Comparison of ENCODE assay signal across 8 mouse cellular contexts in genomic region chr19:46056947-46057607, GRCm38 (mm10). TPM values are rescaled to one million over a fixed set of nuclear protein-coding genes. Genes with fewer than 3 reads are reported as not detected.
DNase-seq lines count a peak whose midpoint lies in the region; ATAC-seq and TF ChIP-seq lines count a peak whose summit lies in the region.

No protein-coding gene starts in this region.

- 1% methylated on average over 39 of the region's 42 CpGs for WGBS in forebrain, embryonic 10.5 days
- under 1% methylated on average over 32 of the region's 42 CpGs for WGBS in lung, embryonic 15.5 days

- ATAC-seq in lung, embryonic 15.5 days (ENCODE audit: borderline replicate concordance, extremely low read depth, low FRiP score, low TSS enrichment), result peak; percentile 82

- peaks cover 29% of the 10 kb centered on the region for H3K4me1 ChIP-seq in forebrain, embryonic 10.5 days
- peaks cover 13% of the 10 kb centered on the region for H3K4me1 ChIP-seq in lung, embryonic 15.5 days

- peak; percentile 40; the same call in 1 of the 2 replicates for TF ChIP-seq CTCF in layer of hippocampus, adult 2 months (conservative IDR thresholded peaks at IDR 0.05)

- peak; percentile 93 for DNase-seq in ES-CJ7 (ENCODE audit: low read depth, low spot score)
- DNase-seq in c-Kit-positive CD71-negative TER-119-negative erythroid progenitor cells, embryonic 14.5 days (ENCODE audit: low read depth), result peak; percentile 74
- peak; percentile 81 for DNase-seq in forebrain, embryonic 10.5 days (ENCODE audit: extremely low spot score, low spot score)
- peak; percentile 87 for DNase-seq in heart, postnatal 10 days
- DNase-seq in layer of hippocampus, adult 2 months (ENCODE audit: low spot score in 2 of 2), result peak; percentile 75 to 77
- DNase-seq in ovary, adult 18-20 months (ENCODE audit: low spot score), result peak; percentile 78
- peak; percentile 60 to 63 for DNase-seq in thymus, postnatal 10 days (ENCODE audit: low spot score in 2 of 2)

- H3K9ac ChIP-seq in lung, embryonic 15.5 days, result peak overlapping the region; percentile 75

- peak overlapping the region; percentile 89 for H3K4me3 ChIP-seq in forebrain, embryonic 10.5 days
- peak overlapping the region; percentile 73 for H3K4me3 ChIP-seq in layer of hippocampus, adult 2 months
- H3K4me3 ChIP-seq in lung, embryonic 15.5 days, result peak overlapping the region; percentile 93

- peak overlapping the region; percentile 66 for H3K4me2 ChIP-seq in lung, embryonic 15.5 days

- H3K36me3 ChIP-seq in forebrain, embryonic 10.5 days (replicated peaks), result peaks cover 26% of the 10 kb centered on the region
- H3K36me3 ChIP-seq in lung, embryonic 15.5 days, result peaks cover 7% of the 10 kb centered on the region

- no peaks in the 10 kb centered on the region for H3K9me3 ChIP-seq in forebrain, embryonic 10.5 days
- H3K9me3 ChIP-seq in lung, embryonic 15.5 days, result no peaks in the 10 kb centered on the region

- intact Hi-C loops in heart, postnatal 10 days (cut with DNase I), result no loop called here

- H3K27ac ChIP-seq in forebrain, embryonic 10.5 days, result peak overlapping the region; percentile 94
- H3K27ac ChIP-seq in layer of hippocampus, adult 2 months, result peak overlapping the region; percentile 93
- H3K27ac ChIP-seq in lung, embryonic 15.5 days, result peak overlapping the region; percentile 96

- H3K27me3 ChIP-seq in forebrain, embryonic 10.5 days (ENCODE audit: poor library complexity, severe bottlenecking), result no peaks in the 10 kb centered on the region
- H3K27me3 ChIP-seq in lung, embryonic 15.5 days, result no peaks in the 10 kb centered on the region

RNA-seq across cellular contexts. Expression of gene Ldb1, which starts 12.1 kb away (rescaled TPM):
- polyA plus RNA-seq in forebrain, embryonic 10.5 days (2016; fragmentation: Nextera tagmentation; extraction: Ambion mirVana), result 87.8 and 91.0 TPM in 2 replicates
- 10 to 100 TPM; 62.2 to 72.5 TPM for total RNA-seq in heart, postnatal 10 days (2021)
- 100 to 1,000 TPM; 113 to 119 TPM for total RNA-seq in layer of hippocampus, adult 2 months (2021)
- polyA plus RNA-seq in lung, embryonic 15.5 days (2015; fragmentation: Nextera tagmentation; extraction: Ambion mirVana), result 98.2 and 99.7 TPM in 2 replicates

RNA-seq across cellular contexts. Expression of gene Pprc1, which starts 12.4 kb away (rescaled TPM):
- polyA plus RNA-seq in forebrain, embryonic 10.5 days (2016; fragmentation: Nextera tagmentation; extraction: Ambion mirVana), result 57.5 and 61.9 TPM in 2 replicates
- 10 to 100 TPM; 17.5 to 21.4 TPM for total RNA-seq in heart, postnatal 10 days (2021)
- 10 to 100 TPM; 25.4 to 33.7 TPM for total RNA-seq in layer of hippocampus, adult 2 months (2021)
- polyA plus RNA-seq in lung, embryonic 15.5 days (2015; fragmentation: Nextera tagmentation; extraction: Ambion mirVana), result 28.0 and 29.5 TPM in 2 replicates

RNA-seq across cellular contexts. Expression of gene Nolc1, which starts 18.6 kb away (rescaled TPM):
- 167 and 168 TPM in 2 replicates for polyA plus RNA-seq in forebrain, embryonic 10.5 days (2016; fragmentation: Nextera tagmentation; extraction: Ambion mirVana)
- 10 to 100 TPM; 25.1 to 27.2 TPM for total RNA-seq in heart, postnatal 10 days (2021)
- total RNA-seq in layer of hippocampus, adult 2 months (2021), result 10 to 100 TPM; 48.7 to 51.8 TPM
- 76.4 and 77.7 TPM in 2 replicates for polyA plus RNA-seq in lung, embryonic 15.5 days (2015; fragmentation: Nextera tagmentation; extraction: Ambion mirVana)

RNA-seq across cellular contexts. Expression of gene Hps6, which starts 53.8 kb away (rescaled TPM):
- polyA plus RNA-seq in forebrain, embryonic 10.5 days (2016; fragmentation: Nextera tagmentation; extraction: Ambion mirVana), result 3.4 and 4.6 TPM in 2 replicates
- 1 to 10 TPM; 6.1 to 6.5 TPM for total RNA-seq in heart, postnatal 10 days (2021)
- total RNA-seq in layer of hippocampus, adult 2 months (2021), result 1 to 10 TPM; 6.3 to 8.2 TPM
- polyA plus RNA-seq in lung, embryonic 15.5 days (2015; fragmentation: Nextera tagmentation; extraction: Ambion mirVana), result 9.7 and 11.1 TPM in 2 replicates

RNA-seq across cellular contexts. Expression of gene Armh3, which starts 58.8 kb away (rescaled TPM):
- polyA plus RNA-seq in forebrain, embryonic 10.5 days (2016; fragmentation: Nextera tagmentation; extraction: Ambion mirVana), result 16.2 and 18.5 TPM in 2 replicates
- 10 to 100 TPM; 16.7 to 17.2 TPM for total RNA-seq in heart, postnatal 10 days (2021)
- 10 to 100 TPM; 19.0 to 20.6 TPM for total RNA-seq in layer of hippocampus, adult 2 months (2021)
- polyA plus RNA-seq in lung, embryonic 15.5 days (2015; fragmentation: Nextera tagmentation; extraction: Ambion mirVana), result 15.6 and 17.9 TPM in 2 replicates

Comparison
In these comparisons a context has a peak if more than half of its experiments do, and no peak if none do; other contexts are left out.
1. Peak in every context shown above with its lines: DNase-seq, ATAC-seq, H3K4me3 ChIP-seq and H3K27ac ChIP-seq.